Mouse (Mus musculus) brown adipose tissue, adult 24 weeks (tissue): Measurements from ENCODE around the gene Fbxo5. TPM values are rescaled to one million over a fixed set of nuclear protein-coding genes. Genes with fewer than 3 reads are reported as not detected.

Source experiments
- H3K27ac ChIP-seq: fragments of 200-500 bp; replicated peaks from 2 replicates; pipeline ENCODE4 v1.5.1; 2012; ENCODE audit warnings: low read depth, mild to moderate bottlenecking, low read length
- H3K4me1 ChIP-seq: fragments of 200-500 bp; 2 replicates; pipeline ENCODE4 v1.6.1; 2012; ENCODE audit warnings: low read length, mixed read lengths; ENCODE audit not compliant: control insufficient read depth, insufficient read depth, insufficient read length
- H3K4me3 ChIP-seq: fragments of 200-500 bp; 2 replicates; pipeline ENCODE4 v1.5.1; 2012; ENCODE audit warnings: low read depth, mild to moderate bottlenecking, low read length, moderate library complexity; ENCODE audit not compliant: insufficient read depth
- polyA plus RNA-seq: library from polyadenylated mRNA; stranded (reverse); fragments of >200 nt; gene quantifications from 2 replicates; pipeline ENCODE4 v1.2.4, GENCODE M21; 2012; ENCODE audit not compliant: missing spikeins, insufficient read depth, insufficient read length

Fbxo5 gene
- polyA plus RNA-seq, 1 experiment = 0.71 TPM

GRCm38 (mm10) chr10:5804691-5805156, 676 bp downstream of the Fbxo5 start:
- Histone ChIP-seq H3K4me3 (peak overlapping the region; percentile 59), H3K27ac (no peak overlapping the region), H3K4me1 (peaks cover 10% of the 10 kb centered on the region)

DNA sequence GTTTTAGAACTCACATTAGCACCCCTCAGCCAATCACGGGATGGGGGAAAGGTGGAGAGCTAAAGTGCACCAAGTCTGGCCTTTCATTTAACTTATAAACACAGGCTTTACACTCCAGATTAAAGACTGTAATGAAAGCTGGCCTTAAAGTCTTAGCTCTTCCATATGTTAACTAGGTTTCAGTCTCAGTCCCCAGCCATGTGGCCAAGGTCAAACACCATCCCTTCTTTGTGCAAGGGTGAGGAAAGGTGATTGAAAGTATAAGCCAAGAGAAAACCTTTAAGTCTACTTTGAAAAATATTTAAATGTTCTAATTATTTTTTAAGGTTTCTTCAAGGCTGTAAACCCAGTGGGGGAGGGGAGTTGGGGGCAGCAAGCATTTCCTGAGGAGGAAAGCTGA, 1.7 kb downstream of the Fbxo5 start:
- H3K4me3 ChIP-seq = no peak overlapping the region
- peaks cover 10% of the 10 kb centered on the region for H3K4me1 ChIP-seq
- H3K27ac ChIP-seq = no peak overlapping the region

DNA sequence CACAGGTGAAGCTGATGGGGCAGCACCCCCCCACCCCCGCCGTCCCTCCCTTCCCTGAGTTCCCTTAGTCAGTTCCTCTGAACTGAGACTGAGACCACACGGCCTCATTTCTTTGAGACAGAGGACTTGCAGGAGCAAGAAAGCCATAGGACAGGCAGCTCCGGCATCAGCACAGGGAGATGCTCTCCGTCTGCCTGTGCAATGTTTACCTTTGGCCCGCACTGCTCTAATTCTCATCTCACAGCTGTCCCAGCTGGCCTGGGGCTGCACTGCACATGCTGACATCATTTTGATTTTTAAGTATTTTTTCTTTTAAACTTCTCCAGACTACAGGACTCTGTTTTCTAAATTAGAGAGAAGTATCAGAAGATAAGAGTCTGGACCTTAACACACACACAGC, 2.5 kb downstream of the Fbxo5 start:
- Histone ChIP-seq H3K4me1 (peaks cover 10% of the 10 kb centered on the region), H3K27ac (no peak overlapping the region), H3K4me3 (no peak overlapping the region)

- H3K4me1 ChIP-seq = peaks cover 10% of the 10 kb centered on the region
- H3K4me3 ChIP-seq = no peak overlapping the region
- no peak overlapping the region for H3K27ac ChIP-seq
These were observed 4.9 kb downstream of the Fbxo5 start for GRCm38 (mm10) chr10:5800490-5800889.

DNA sequence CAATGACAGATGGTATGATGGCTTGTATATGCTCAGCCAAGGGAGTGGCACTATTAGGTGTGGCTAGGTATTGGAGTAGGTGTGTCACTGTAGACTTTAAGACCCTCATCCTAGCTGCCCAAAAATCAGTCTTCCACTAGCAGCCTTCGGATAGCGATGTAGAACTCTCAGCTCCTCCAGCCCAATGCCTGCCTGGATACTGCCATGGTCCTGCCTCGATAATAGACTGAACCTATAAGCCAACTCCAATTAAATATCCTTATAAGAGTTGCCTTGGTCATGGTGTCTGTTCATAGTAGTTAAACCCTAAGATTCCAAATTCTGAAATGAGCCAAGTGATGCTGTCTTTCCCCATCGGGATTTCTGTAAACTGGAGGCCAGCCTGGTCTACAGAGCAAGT, 7.3 kb downstream of the Fbxo5 start:
- Histone ChIP-seq H3K27ac (no peak overlapping the region), H3K4me1 (0 out of 2 replicates have a peak, but pooled peaks cover 3% of the 10 kb centered on the region), H3K4me3 (no peak overlapping the region)

GRCm38 (mm10) chr10:5790657-5791056, 14.7 kb downstream of the Fbxo5 start:
- Histone ChIP-seq H3K4me1 (no peaks in the 10 kb centered on the region), H3K4me3 (no peak overlapping the region), H3K27ac (no peak overlapping the region)

DNA sequence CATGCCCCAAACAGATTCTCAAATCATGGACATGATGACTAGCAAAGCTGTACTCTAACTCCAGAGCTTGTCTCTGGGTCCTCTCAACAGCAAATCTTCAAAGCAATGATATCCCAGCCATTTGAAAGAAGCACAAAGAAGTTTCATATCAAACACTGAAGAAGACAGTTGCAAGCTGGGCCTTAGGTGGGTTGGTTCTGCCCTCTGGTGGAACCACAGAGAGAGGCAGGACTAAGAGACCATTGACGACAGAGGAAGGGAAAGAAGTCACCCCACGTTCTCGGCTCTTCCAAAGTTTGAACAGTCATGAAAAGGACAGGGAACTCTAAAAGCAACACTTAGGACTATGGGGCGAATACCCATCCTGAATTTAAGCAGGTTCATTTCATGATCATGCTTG, 18.5 kb downstream of the Fbxo5 start:
- H3K4me3 ChIP-seq = no peak overlapping the region
- H3K27ac ChIP-seq = no peak overlapping the region
- H3K4me1 ChIP-seq = no peaks in the 10 kb centered on the region

Other genes starting within 250 kb of the Fbxo5 start
- gene Myct1, start 211.8 kb downstream of the Fbxo5 start, polyA plus RNA-seq = 6.2 and 9.2 TPM in 2 replicates
- not detected in 2 replicates for gene Vip, start 166.4 kb downstream of the Fbxo5 start, polyA plus RNA-seq
- gene Mtrf1l, start 18.3 kb upstream of the Fbxo5 start, polyA plus RNA-seq = 8.7 and 22.2 TPM in 2 replicates
- gene Rgs17, start 116.8 kb upstream of the Fbxo5 start, polyA plus RNA-seq = not detected in 2 replicates